Mouse (Mus musculus) C2C12 (cell line): Measurements from ENCODE around the gene Lrp6.

Source experiments
- CTCF ChIP-seq: IDR thresholded peaks from one replicate; pipeline ENCODE4 v1.5.1; 2011; ENCODE audit not compliant: control insufficient read depth, insufficient read depth, insufficient read length
- MAX ChIP-seq: IDR thresholded peaks from one replicate; pipeline ENCODE4 v1.6.1; 2011; ENCODE audit warnings: mild to moderate bottlenecking, control low read depth
- MYOG ChIP-seq: IDR thresholded peaks from one replicate; pipeline ENCODE4 v1.6.1; 2011; ENCODE audit not compliant: control insufficient read depth, insufficient read length; ENCODE audit errors: extremely low read depth

DNA sequence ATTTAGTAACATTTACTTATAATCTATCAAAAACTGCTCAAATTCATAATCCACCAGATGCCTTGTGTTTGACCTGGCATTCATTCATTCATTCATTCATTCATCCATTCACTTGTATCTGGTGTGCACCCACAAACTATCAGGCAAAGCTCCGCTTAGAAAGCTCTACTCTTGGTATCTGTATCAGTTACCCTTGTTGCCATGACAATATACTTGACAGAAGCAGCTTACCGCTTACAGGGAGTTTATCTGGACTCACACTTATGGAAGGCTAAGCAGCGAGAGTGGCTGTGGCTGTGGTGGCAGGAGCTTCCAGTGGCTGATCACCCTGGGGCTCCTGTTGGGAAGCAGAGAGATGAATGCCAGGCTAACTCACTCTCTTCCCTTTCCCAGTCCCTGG, 148.9 kb downstream of the Lrp6 start:
- TF ChIP-seq CTCF, result no peak
- TF ChIP-seq MAX, result no peak
- no peak for TF ChIP-seq MYOG
